Mouse (Mus musculus): ENCODE results near the gene Yeats4.

GRCm38 (mm10) chr10:117211023-117211422 is 13.3 kb downstream of the Yeats4 start:
- TF ChIP-seq CTCF (IDR thresholded peaks at IDR 0.05; ENCODE audit: control insufficient read depth, insufficient read depth, insufficient replicate concordance, low read depth, low read length), result no peak
- TF ChIP-seq POLR2A (IDR thresholded peaks at IDR 0.05; ENCODE audit: control insufficient read depth, low read depth, low read length), result no peak
